Mouse (Mus musculus) cerebellum, adult 11 months (tissue): Measurements from ENCODE around the gene Foxj1.

ENCODE experiments used
- DNase-seq: peaks from one replicate; pipeline ENCODE4 v3.0.0; 2022

The Foxj1 gene

GRCm38 (mm10) chr11:116337531-116337930, 2.3 kb upstream of the Foxj1 start:
- no peak for DNase-seq

GRCm38 (mm10) chr11:116337000-116337399, 1.8 kb upstream of the Foxj1 start:
- DNase-seq = no peak

- no peak for DNase-seq
Measured at GRCm38 (mm10) chr11:116336393-116336792, 1.2 kb upstream of the Foxj1 start.

- DNase-seq = no peak
Measured at GRCm38 (mm10) chr11:116334417-116334782, 799 bp downstream of the Foxj1 start.

GRCm38 (mm10) chr11:116333526-116334416, 1.4 kb downstream of the Foxj1 start:
- DNase-seq = no peak

GRCm38 (mm10) chr11:116332983-116333270, 2.3 kb downstream of the Foxj1 start:
- DNase-seq = no peak

GRCm38 (mm10) chr11:116332232-116332982, 2.8 kb downstream of the Foxj1 start:
- DNase-seq = peak; percentile 28

- DNase-seq = no peak
Measured at GRCm38 (mm10) chr11:116330211-116330518, 5.0 kb downstream of the Foxj1 start.

GRCm38 (mm10) chr11:116329314-116330210, 5.6 kb downstream of the Foxj1 start:
- DNase-seq = no peak

- DNase-seq = no peak
Measured at GRCm38 (mm10) chr11:116326963-116327603, 8.1 kb downstream of the Foxj1 start.

- DNase-seq = peak; percentile 78
Measured at GRCm38 (mm10) chr11:116318719-116319659, 16.2 kb downstream of the Foxj1 start.

GRCm38 (mm10) chr11:116312359-116312758, 22.8 kb downstream of the Foxj1 start:
- DNase-seq = no peak

- no peak for DNase-seq
Measured at GRCm38 (mm10) chr11:116311169-116311568, 24.0 kb downstream of the Foxj1 start.

GRCm38 (mm10) chr11:116309601-116310000, 25.6 kb downstream of the Foxj1 start:
- no peak for DNase-seq

- DNase-seq = no peak
Measured at GRCm38 (mm10) chr11:116307762-116308531, 27.3 kb downstream of the Foxj1 start.

GRCm38 (mm10) chr11:116307019-116307725, 28.0 kb downstream of the Foxj1 start, which contains the start of gene Exoc7:
Gene Exoc7, minus strand, starts transcription at chr11:116307233.
- DNase-seq = no peak

- DNase-seq = peak; percentile 91
Measured at GRCm38 (mm10) chr11:116306126-116306982, 28.8 kb downstream of the Foxj1 start.

- DNase-seq = no peak
Measured at GRCm38 (mm10) chr11:116305423-116305822, 29.8 kb downstream of the Foxj1 start.

GRCm38 (mm10) chr11:116298621-116299020, 36.6 kb downstream of the Foxj1 start:
- peak; percentile 71 for DNase-seq
